8 mouse cellular contexts compared by ENCODE assay signal in genomic region chr4:41731052-41731765, GRCm38 (mm10). TPM values are rescaled to one million over a fixed set of nuclear protein-coding genes. Genes with fewer than 3 reads are reported as not detected.
A peak's percentile ranks its signal among the peaks of the same experiment; 100 is the strongest.
DNase-seq lines count a peak whose midpoint lies in the region; ATAC-seq and TF ChIP-seq lines count a peak whose summit lies in the region.
"Had no signal": no experiment of that assay in that cellular context is flagged by ENCODE, and none has a peak within 500 bp of the region (broad histone marks: within the 10 kb centered on the region; RNA-seq: fewer than 3 reads in every experiment).

Gene Arid3c (minus strand): TSS chr4:41731142.

- H3K4me1 ChIP-seq in testis, adult 2 months (ENCODE audit: control insufficient read depth, insufficient read depth, low read length) = peaks cover 9% of the 10 kb centered on the region
- H3K4me1 ChIP-seq in forebrain, embryonic 12.5 days = peaks cover 26% of the 10 kb centered on the region
- H3K4me1 ChIP-seq in liver, embryonic 14.5 days (replicated peaks; ENCODE audit: control insufficient read depth in 2 of 2, insufficient read depth in 2 of 2, low read length in 1 of 2) = no peaks in the 10 kb centered on the region
- H3K4me1 ChIP-seq in stomach, embryonic 16.5 days (ENCODE audit: control insufficient read depth, insufficient read depth, low read length) = peaks cover 7% of the 10 kb centered on the region; the same call in 1 of the 2 replicates

- peak within 1 kb of the TSS; percentile 40; the same call in 1 of the 2 replicates for H3K9ac ChIP-seq in forebrain, embryonic 12.5 days
- H3K9ac ChIP-seq in liver, embryonic 14.5 days (replicated peaks) = no peak within 1 kb of the TSS
- H3K9ac ChIP-seq in stomach, embryonic 16.5 days (ENCODE audit: low read length) = peak within 1 kb of the TSS; percentile 34; the same call in 1 of the 2 replicates

- no peaks in the 10 kb centered on the region for H3K36me3 ChIP-seq in testis, adult 2 months (ENCODE audit: control insufficient read depth, insufficient read depth, low read length)
- H3K36me3 ChIP-seq in forebrain, embryonic 12.5 days (replicated peaks) = no peaks in the 10 kb centered on the region
- no peaks in the 10 kb centered on the region for H3K36me3 ChIP-seq in liver, embryonic 14.5 days (replicated peaks; ENCODE audit: control insufficient read depth, insufficient read depth, low read depth)
- no peaks in the 10 kb centered on the region for H3K36me3 ChIP-seq in stomach, embryonic 16.5 days (ENCODE audit: control insufficient read depth, insufficient read depth, low read length)

- no peak for DNase-seq in testis, postnatal 14 days (ENCODE audit: low spot score)
- no peak for DNase-seq in liver, embryonic 14.5 days (ENCODE audit: low read depth in 3 of 3, low spot score in 3 of 3)
- DNase-seq in right cerebral cortex, postnatal 14 days = no peak
- DNase-seq in adrenal gland, postnatal 10 days = no peak

- ATAC-seq in forebrain, embryonic 12.5 days (ENCODE audit: low FRiP score) = no peak
- ATAC-seq in liver, embryonic 14.5 days (ENCODE audit: insufficient read depth) = no peak
- no peak for ATAC-seq in stomach, embryonic 16.5 days (ENCODE audit: insufficient read depth, low FRiP score)

- no peaks in the 10 kb centered on the region for H3K9me3 ChIP-seq in forebrain, embryonic 12.5 days
- H3K9me3 ChIP-seq in liver, embryonic 14.5 days (ENCODE audit: control insufficient read depth, low read length) = no peaks in the 10 kb centered on the region
- no peaks in the 10 kb centered on the region for H3K9me3 ChIP-seq in stomach, embryonic 16.5 days (replicated peaks; ENCODE audit: control insufficient read depth, low read length)

- no peak for TF ChIP-seq CTCF in testis, adult 2 months (IDR thresholded peaks at IDR 0.05; ENCODE audit: control insufficient read depth, insufficient read depth, insufficient replicate concordance, low read depth, low read length)
- no peak for TF ChIP-seq CTCF in liver, embryonic 14.5 days (IDR thresholded peaks at IDR 0.05; ENCODE audit: low read depth)

- 2% methylated on average over 50 of the region's 50 CpGs for WGBS in forebrain, embryonic 12.5 days
- WGBS in liver, embryonic 14.5 days (ENCODE audit: insufficient replicate concordance) = 2% methylated on average over 50 of the region's 50 CpGs
- WGBS in stomach, embryonic 16.5 days = under 1% methylated on average over 50 of the region's 50 CpGs

- H3K27ac ChIP-seq in testis, adult 2 months (ENCODE audit: control insufficient read depth, insufficient read depth, low read depth, low read length) = no peak within 1 kb of the TSS
- no peak within 1 kb of the TSS for H3K27ac ChIP-seq in forebrain, embryonic 12.5 days
- H3K27ac ChIP-seq in liver, embryonic 14.5 days = no peak within 1 kb of the TSS
- no peak within 1 kb of the TSS for H3K27ac ChIP-seq in stomach, embryonic 16.5 days (ENCODE audit: low read length)

- no peaks in the 10 kb centered on the region; the same call in 1 of the 2 replicates for H3K27me3 ChIP-seq in testis, adult 2 months (ENCODE audit: control insufficient read depth, insufficient read depth, low read length)
- peaks cover 75% of the 10 kb centered on the region for H3K27me3 ChIP-seq in forebrain, embryonic 12.5 days
- H3K27me3 ChIP-seq in liver, embryonic 14.5 days (ENCODE audit: control insufficient read depth, insufficient read depth, low read length) = peaks cover 61% of the 10 kb centered on the region
- H3K27me3 ChIP-seq in stomach, embryonic 16.5 days (ENCODE audit: control insufficient read depth, insufficient read depth, low read length) = peaks cover 59% of the 10 kb centered on the region

- TF ChIP-seq POLR2A in testis, adult 2 months (IDR thresholded peaks at IDR 0.05; ENCODE audit: control insufficient read depth, low read depth, low read length) = no peak

- TF ChIP-seq EP300 in liver, embryonic 14.5 days (IDR thresholded peaks at IDR 0.05; ENCODE audit: low read depth) = no peak

- H3K4me2 ChIP-seq in forebrain, embryonic 12.5 days = peak within 1 kb of the TSS; percentile 70
- H3K4me2 ChIP-seq in liver, embryonic 14.5 days (ENCODE audit: low read depth) = peak within 1 kb of the TSS; percentile 25; the same call in 1 of the 2 replicates
- H3K4me2 ChIP-seq in stomach, embryonic 16.5 days (ENCODE audit: low read depth, low read length) = peak within 1 kb of the TSS; percentile 58

- peak within 1 kb of the TSS; percentile 29; the same call in 1 of the 2 replicates for H3K4me3 ChIP-seq in testis, adult 2 months (ENCODE audit: control insufficient read depth, low read depth, low read length)
- H3K4me3 ChIP-seq in forebrain, embryonic 12.5 days (replicated peaks) = peak within 1 kb of the TSS; percentile 43
- H3K4me3 ChIP-seq in liver, embryonic 14.5 days (ENCODE audit: insufficient read depth in 1 of 2, low read depth in 2 of 2, low read length in 2 of 2) = no peak within 1 kb of the TSS
- peak within 1 kb of the TSS; percentile 40 for H3K4me3 ChIP-seq in stomach, embryonic 16.5 days (replicated peaks; ENCODE audit: low read length)

RNA-seq across cellular contexts. Expression of gene Arid3c, which starts in this region (rescaled TPM):
- 0.12 and 0.17 TPM in 2 replicates for polyA plus RNA-seq in testis, adult 2 months (2012; rRNA removed)
- polyA plus RNA-seq in forebrain, embryonic 12.5 days (2016; fragmentation: Nextera tagmentation; extraction: Ambion mirVana) = 0.42 and 0.46 TPM in 2 replicates
- polyA plus RNA-seq in liver, embryonic 14.5 days (2012; rRNA removed) = not detected in 2 replicates
- not detected in 2 replicates for polyA plus RNA-seq in liver, embryonic 14.5 days (2014; fragmentation: Nextera tagmentation; extraction: Ambion mirVana)
- polyA plus RNA-seq in stomach, embryonic 16.5 days (2015; fragmentation: Nextera tagmentation; extraction: Ambion mirVana) = not detected in 2 replicates
- not detected for total RNA-seq in adrenal gland, postnatal 10 days (2021)
- polyA plus RNA-seq: gonadal fat pad, adult 2 months had no signal

Comparison
In these comparisons a context has a peak if more than half of its experiments do, and no peak if none do; other contexts are left out.
1. H3K4me3 ChIP-seq: peak in testis, adult 2 months (single experiment), forebrain, embryonic 12.5 days (single experiment) and stomach, embryonic 16.5 days (single experiment); none in liver, embryonic 14.5 days (0 of 2).
2. Peak in every context shown above with its lines, with median percentiles within 50 percentile points of each other: H3K4me2 ChIP-seq.